In the genomic region with DNA sequence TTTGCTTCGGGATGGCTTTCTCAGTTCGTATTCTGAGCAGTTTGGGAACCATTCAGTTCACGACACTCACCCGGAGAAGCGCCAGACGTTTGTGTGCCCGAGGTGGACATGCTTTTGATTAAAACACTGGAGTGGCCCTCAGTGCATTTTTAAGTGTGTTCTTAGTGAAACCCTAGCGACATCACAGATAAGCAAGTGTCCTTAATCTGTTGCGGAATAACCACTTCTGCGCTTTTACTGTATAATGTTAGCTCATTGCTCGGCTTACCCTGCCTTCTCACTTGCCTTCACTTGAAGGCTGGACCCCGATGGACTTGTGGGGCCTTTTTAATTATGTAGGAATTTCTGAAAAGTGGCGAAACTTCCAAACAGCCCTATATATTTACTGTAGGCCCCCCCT, we compare ENCODE assay signal across 8 mouse cellular contexts. TPM values are rescaled to one million over a fixed set of nuclear protein-coding genes. Genes with fewer than 3 reads are reported as not detected.
DNase-seq lines count a peak whose midpoint lies in the region; ATAC-seq and TF ChIP-seq lines count a peak whose summit lies in the region.

No protein-coding gene starts in this region.

- ATAC-seq in lung, embryonic 14.5 days (ENCODE audit: insufficient read depth): 0 out of 2 replicates have a peak, but pooled peaks have one; percentile 2
- no peak for ATAC-seq in embryonic facial prominence, embryonic 14.5 days (ENCODE audit: low read depth)
- ATAC-seq in limb, embryonic 11.5 days (ENCODE audit: insufficient number of reproducible peaks, low FRiP score, low TSS enrichment, low read depth): no peak
- no peak for ATAC-seq in neural tube, embryonic 14.5 days (ENCODE audit: low read depth)

- H3K27ac ChIP-seq in lung, embryonic 14.5 days (ENCODE audit: low read depth): peak overlapping the region; percentile 95
- peak overlapping the region; percentile 95 for H3K27ac ChIP-seq in embryonic facial prominence, embryonic 14.5 days (replicated peaks; ENCODE audit: low read depth, low read length)
- H3K27ac ChIP-seq in limb, embryonic 11.5 days (replicated peaks; ENCODE audit: low read depth, low read length): peak overlapping the region; percentile 81
- peak overlapping the region; percentile 94 for H3K27ac ChIP-seq in neural tube, embryonic 14.5 days (ENCODE audit: low read depth, low read length)

- no peak for TF ChIP-seq CTCF in lung, embryonic 14.5 days (IDR thresholded peaks at IDR 0.05; ENCODE audit: low read depth)

- peak overlapping the region; percentile 89 for H3K9ac ChIP-seq in lung, embryonic 14.5 days
- peak overlapping the region; percentile 87 for H3K9ac ChIP-seq in embryonic facial prominence, embryonic 14.5 days (ENCODE audit: low read depth, low read length)
- H3K9ac ChIP-seq in limb, embryonic 11.5 days (ENCODE audit: low read length): peak overlapping the region; percentile 91
- peak overlapping the region; percentile 84 for H3K9ac ChIP-seq in neural tube, embryonic 14.5 days (replicated peaks; ENCODE audit: low read depth, low read length)

- peak overlapping the region; percentile 78 for H3K4me2 ChIP-seq in lung, embryonic 14.5 days
- peak overlapping the region; percentile 74 for H3K4me2 ChIP-seq in embryonic facial prominence, embryonic 14.5 days (ENCODE audit: low read depth, low read length)
- H3K4me2 ChIP-seq in limb, embryonic 11.5 days (ENCODE audit: low read depth, severe bottlenecking): peak overlapping the region; percentile 76
- H3K4me2 ChIP-seq in neural tube, embryonic 14.5 days (ENCODE audit: low read depth, low read length): peak overlapping the region; percentile 55

- no peaks in the 10 kb centered on the region for H3K9me3 ChIP-seq in lung, embryonic 14.5 days (ENCODE audit: low read depth, low read length)
- H3K9me3 ChIP-seq in embryonic facial prominence, embryonic 14.5 days (ENCODE audit: control insufficient read depth, low read length): no peaks in the 10 kb centered on the region
- no peaks in the 10 kb centered on the region for H3K9me3 ChIP-seq in limb, embryonic 11.5 days (ENCODE audit: control insufficient read depth, low read length)
- no peaks in the 10 kb centered on the region for H3K9me3 ChIP-seq in neural tube, embryonic 14.5 days (ENCODE audit: control insufficient read depth, low read length)

- 2% methylated on average over 13 of the region's 13 CpGs for WGBS in lung, embryonic 14.5 days
- WGBS in embryonic facial prominence, embryonic 14.5 days: 2% methylated on average over 13 of the region's 13 CpGs
- 8% methylated on average over 13 of the region's 13 CpGs for WGBS in limb, embryonic 11.5 days
- WGBS in neural tube, embryonic 14.5 days: 7% methylated on average over 13 of the region's 13 CpGs

- peaks cover 52% of the 10 kb centered on the region for H3K36me3 ChIP-seq in lung, embryonic 14.5 days (ENCODE audit: insufficient read depth)
- peaks cover 57% of the 10 kb centered on the region for H3K36me3 ChIP-seq in embryonic facial prominence, embryonic 14.5 days (ENCODE audit: control insufficient read depth, insufficient read depth, low read length)
- peaks cover 12% of the 10 kb centered on the region for H3K36me3 ChIP-seq in limb, embryonic 11.5 days (ENCODE audit: control insufficient read depth, insufficient read depth, low read length)
- H3K36me3 ChIP-seq in neural tube, embryonic 14.5 days (ENCODE audit: control insufficient read depth, insufficient read depth, low read length): peaks cover 14% of the 10 kb centered on the region

- intact Hi-C loops in left cerebral cortex, postnatal 10 days (cut with DNase I): no loop called here

- H3K4me1 ChIP-seq in lung, embryonic 14.5 days (ENCODE audit: insufficient read depth): peaks cover 3% of the 10 kb centered on the region; the same call in 1 of the 2 replicates
- 0 out of 2 replicates have a peak, but pooled peaks cover 11% of the 10 kb centered on the region for H3K4me1 ChIP-seq in embryonic facial prominence, embryonic 14.5 days (ENCODE audit: control insufficient read depth, insufficient read depth, low read length)
- peaks cover 10% of the 10 kb centered on the region; the same call in 1 of the 2 replicates for H3K4me1 ChIP-seq in limb, embryonic 11.5 days (ENCODE audit: control insufficient read depth, insufficient read depth, low read length)
- peaks cover 15% of the 10 kb centered on the region; the same call in 1 of the 2 replicates for H3K4me1 ChIP-seq in neural tube, embryonic 14.5 days (ENCODE audit: control insufficient read depth, insufficient read depth, low read length)

- H3K4me3 ChIP-seq in lung, embryonic 14.5 days (ENCODE audit: low read depth, low read length): peak overlapping the region; percentile 90
- peak overlapping the region; percentile 79 for H3K4me3 ChIP-seq in embryonic facial prominence, embryonic 14.5 days (ENCODE audit: low read depth, low read length)
- peak overlapping the region; percentile 89 for H3K4me3 ChIP-seq in limb, embryonic 11.5 days (ENCODE audit: low read depth, low read length)
- peak overlapping the region; percentile 84 for H3K4me3 ChIP-seq in neural tube, embryonic 14.5 days (ENCODE audit: low read depth, low read length)

- no peaks in the 10 kb centered on the region for H3K27me3 ChIP-seq in lung, embryonic 14.5 days (ENCODE audit: insufficient read depth, low read length)
- no peaks in the 10 kb centered on the region for H3K27me3 ChIP-seq in embryonic facial prominence, embryonic 14.5 days (replicated peaks; ENCODE audit: control insufficient read depth, insufficient read depth, low read length)
- no peaks in the 10 kb centered on the region for H3K27me3 ChIP-seq in limb, embryonic 11.5 days (ENCODE audit: control insufficient read depth, insufficient read depth, low read length)
- no peaks in the 10 kb centered on the region for H3K27me3 ChIP-seq in neural tube, embryonic 14.5 days (ENCODE audit: control insufficient read depth, insufficient read depth, low read length)

- DNase-seq in lung, embryonic 14.5 days: no peak
- DNase-seq in lung, postnatal 25 days (ENCODE audit: low spot score): no peak
- DNase-seq in embryonic facial prominence, embryonic 14.5 days (ENCODE audit: low spot score): no peak
- DNase-seq in limb, embryonic 11.5 days (ENCODE audit: low spot score): no peak
- no peak for DNase-seq in left cerebral cortex, postnatal 10 days (ENCODE audit: extremely low spot score in 1 of 2, low spot score in 2 of 2)
- no peak for DNase-seq in spleen, postnatal 36 days (ENCODE audit: low spot score in 2 of 2)
- no peak for DNase-seq in urinary bladder, postnatal 36 days (ENCODE audit: low spot score in 2 of 2)

RNA-seq across cellular contexts. Expression of gene Prmt7, which starts 0.7 kb away (rescaled TPM):
- 48.7 and 53.9 TPM in 2 replicates for polyA plus RNA-seq in lung, embryonic 14.5 days (2014; fragmentation: Nextera tagmentation; extraction: Ambion mirVana)
- 38.7 and 47.6 TPM in 2 replicates for polyA plus RNA-seq in embryonic facial prominence, embryonic 14.5 days (2014; fragmentation: Nextera tagmentation; extraction: Ambion mirVana)
- 61.7 and 61.8 TPM in 2 replicates for polyA plus RNA-seq in limb, embryonic 11.5 days (2014; fragmentation: Nextera tagmentation; extraction: Ambion mirVana)
- 65.7 and 67.8 TPM in 2 replicates for polyA plus RNA-seq in neural tube, embryonic 14.5 days (2014; fragmentation: Nextera tagmentation; extraction: Ambion mirVana)
- total RNA-seq in left cerebral cortex, postnatal 10 days (2021): 10 to 100 TPM; 42.5 to 43.2 TPM

RNA-seq across cellular contexts. Expression of gene Slc7a6os, which starts 0.7 kb away (rescaled TPM):
- polyA plus RNA-seq in lung, embryonic 14.5 days (2014; fragmentation: Nextera tagmentation; extraction: Ambion mirVana): 36.7 and 38.6 TPM in 2 replicates
- 29.4 and 31.5 TPM in 2 replicates for polyA plus RNA-seq in embryonic facial prominence, embryonic 14.5 days (2014; fragmentation: Nextera tagmentation; extraction: Ambion mirVana)
- 50.8 and 52.9 TPM in 2 replicates for polyA plus RNA-seq in limb, embryonic 11.5 days (2014; fragmentation: Nextera tagmentation; extraction: Ambion mirVana)
- 38.0 and 38.7 TPM in 2 replicates for polyA plus RNA-seq in neural tube, embryonic 14.5 days (2014; fragmentation: Nextera tagmentation; extraction: Ambion mirVana)
- total RNA-seq in left cerebral cortex, postnatal 10 days (2021): 10 to 100 TPM; 28.8 to 30.4 TPM

RNA-seq across cellular contexts. Expression of gene Slc7a6, which starts 42.8 kb away (rescaled TPM):
- 80.6 and 85.0 TPM in 2 replicates for polyA plus RNA-seq in lung, embryonic 14.5 days (2014; fragmentation: Nextera tagmentation; extraction: Ambion mirVana)
- polyA plus RNA-seq in embryonic facial prominence, embryonic 14.5 days (2014; fragmentation: Nextera tagmentation; extraction: Ambion mirVana): 46.9 and 51.6 TPM in 2 replicates
- 101 and 107 TPM in 2 replicates for polyA plus RNA-seq in limb, embryonic 11.5 days (2014; fragmentation: Nextera tagmentation; extraction: Ambion mirVana)
- polyA plus RNA-seq in neural tube, embryonic 14.5 days (2014; fragmentation: Nextera tagmentation; extraction: Ambion mirVana): 65.3 and 74.7 TPM in 2 replicates
- 10 to 100 TPM; 28.5 to 29.2 TPM for total RNA-seq in left cerebral cortex, postnatal 10 days (2021)
